Mouse (Mus musculus): ENCODE results near the gene Snx22. TPM values are rescaled to one million over a fixed set of nuclear protein-coding genes. Genes with fewer than 3 reads are reported as not detected.

Gene Snx22
- polyA plus RNA-seq (2014; fragmentation: Illumina TruSeq; extraction: RNeasy Lipid Tissue Mini Kit (QIAGEN cat#74804); ENCODE audit: low replicate concordance): not detected

DNA sequence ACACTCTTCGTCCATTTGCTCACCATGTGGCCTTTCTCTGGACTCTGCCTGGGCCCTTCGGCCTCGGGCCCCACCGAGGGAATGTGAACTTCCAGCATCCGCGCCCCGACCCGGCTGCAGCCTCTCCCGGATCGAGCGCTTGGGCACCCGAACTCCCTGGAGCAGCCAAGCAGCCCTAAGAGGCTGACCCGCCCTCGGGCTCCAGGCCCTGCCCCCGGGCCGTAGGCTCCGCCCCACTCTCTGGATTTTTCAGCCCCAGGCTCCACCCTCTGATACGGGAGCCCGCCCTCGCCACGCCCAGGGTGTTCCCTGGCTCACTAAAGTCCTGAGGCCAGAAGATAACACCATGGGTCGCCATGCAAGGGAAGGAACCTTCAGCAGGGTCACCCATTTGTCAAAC lies at the start of gene Snx22:
Gene Snx22 (minus strand): TSS at position 137 of the 400 bp plus-strand sequence.

DNA sequence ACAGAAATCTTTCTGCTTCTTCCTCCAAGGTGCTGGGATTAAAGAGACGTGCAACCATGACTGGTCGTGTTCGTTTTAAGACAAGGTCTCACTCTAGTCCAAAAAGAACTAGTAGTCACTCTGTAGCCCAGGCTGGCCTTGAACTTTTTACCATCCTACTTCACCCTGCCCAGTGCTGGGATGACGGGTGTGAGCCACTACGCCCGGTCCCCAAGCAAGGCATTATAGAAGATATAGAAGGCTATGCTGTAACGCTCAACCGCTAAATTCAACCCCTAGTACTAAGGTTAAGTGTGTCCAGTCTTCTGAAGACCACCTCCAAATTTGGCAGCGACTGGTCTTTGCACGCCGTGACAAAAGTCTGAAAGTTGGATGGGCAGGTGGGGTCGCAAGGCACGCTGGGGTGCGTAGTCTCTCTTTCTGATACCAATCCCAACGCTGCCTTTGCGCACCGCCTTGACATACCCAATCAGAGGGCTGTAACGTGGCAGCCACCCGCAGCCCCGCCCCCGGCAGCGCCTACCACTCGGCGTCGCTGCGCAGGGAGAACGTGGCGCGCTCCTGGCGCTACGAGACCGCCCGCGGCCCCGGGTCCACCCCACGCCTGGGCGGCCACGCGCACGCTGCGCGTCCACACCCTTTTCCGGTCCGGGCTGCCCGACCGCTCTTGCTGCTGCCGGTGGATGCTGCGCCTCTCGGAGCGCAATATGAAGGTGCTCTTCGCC lies 9.8 kb downstream of the Snx22 start, which contains the start of gene Ppib:
Gene Ppib (plus strand): TSS at position 640 of the 725 bp plus-strand sequence.

Other genes starting within 250 kb of the Snx22 start
- 5.8 TPM for gene Zfp609, start 242.2 kb downstream of the Snx22 start, polyA plus RNA-seq (2014; fragmentation: Illumina TruSeq; extraction: RNeasy Lipid Tissue Mini Kit (QIAGEN cat#74804); ENCODE audit: low replicate concordance)
- gene Pclaf, start 179.5 kb downstream of the Snx22 start, polyA plus RNA-seq (2014; fragmentation: Illumina TruSeq; extraction: RNeasy Lipid Tissue Mini Kit (QIAGEN cat#74804); ENCODE audit: low replicate concordance): 62.6 TPM
- 44.6 TPM for gene Trip4, start 160.9 kb downstream of the Snx22 start, polyA plus RNA-seq (2014; fragmentation: Illumina TruSeq; extraction: RNeasy Lipid Tissue Mini Kit (QIAGEN cat#74804); ENCODE audit: low replicate concordance)
- gene Csnk1g1, start 160.8 kb downstream of the Snx22 start, polyA plus RNA-seq (2014; fragmentation: Illumina TruSeq; extraction: RNeasy Lipid Tissue Mini Kit (QIAGEN cat#74804); ENCODE audit: low replicate concordance): 35.6 TPM
- gene Ppib, start 9.5 kb downstream of the Snx22 start, polyA plus RNA-seq (2014; fragmentation: Illumina TruSeq; extraction: RNeasy Lipid Tissue Mini Kit (QIAGEN cat#74804); ENCODE audit: low replicate concordance): 172 TPM
- 87.4 TPM for gene Snx1, start 56.9 kb upstream of the Snx22 start, polyA plus RNA-seq (2014; fragmentation: Illumina TruSeq; extraction: RNeasy Lipid Tissue Mini Kit (QIAGEN cat#74804); ENCODE audit: low replicate concordance)
- gene Ciao2a, start 56.9 kb upstream of the Snx22 start, polyA plus RNA-seq (2014; fragmentation: Illumina TruSeq; extraction: RNeasy Lipid Tissue Mini Kit (QIAGEN cat#74804); ENCODE audit: low replicate concordance): 191 TPM
- gene Dapk2, start 88.5 kb upstream of the Snx22 start, polyA plus RNA-seq (2014; fragmentation: Illumina TruSeq; extraction: RNeasy Lipid Tissue Mini Kit (QIAGEN cat#74804); ENCODE audit: low replicate concordance): 9.5 TPM

Data from small intestine, adult 10 weeks (tissue).